Mouse (Mus musculus) heart, postnatal 0 days (tissue): ENCODE measurements around the gene Klk8.

Source experiments
- CTCF ChIP-seq: IDR thresholded peaks from 2 replicates; pipeline ENCODE4 v1.5.1; 2016; ENCODE audit warnings: antibody characterized with exemption, control low read depth, low read depth
- EP300 ChIP-seq: IDR thresholded peaks from 2 replicates; pipeline ENCODE4 v1.6.1; 2016; ENCODE audit warnings: antibody characterized with exemption, low read depth

DNA sequence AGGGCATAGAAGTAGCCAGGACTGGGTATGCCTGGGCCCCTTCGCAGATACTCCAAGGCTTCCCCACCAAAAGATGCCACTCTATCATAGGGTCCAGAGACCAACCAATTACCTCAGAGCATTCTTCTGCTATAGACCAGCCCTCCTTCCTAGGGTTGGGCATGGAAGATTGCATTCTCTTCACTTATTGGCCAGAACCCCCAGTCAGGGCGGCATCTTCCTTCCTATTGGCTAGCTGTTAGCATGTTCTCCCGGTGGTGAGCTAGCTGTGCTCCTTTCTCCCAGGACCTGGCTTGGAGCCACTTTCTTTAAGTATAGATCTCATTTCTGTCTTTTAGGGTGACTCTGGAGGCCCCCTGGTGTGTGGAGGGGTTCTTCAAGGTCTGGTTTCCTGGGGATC, 24.5 kb upstream of the Klk8 start:
- no peak for TF ChIP-seq CTCF
- no peak for TF ChIP-seq EP300
